Mouse (Mus musculus) midbrain, postnatal 0 days (tissue): ENCODE data around the gene Rras. TPM values are rescaled to one million over a fixed set of nuclear protein-coding genes. Genes with fewer than 3 reads are reported as not detected.

ENCODE experiments used
- ATAC-seq: fragments of 200-750 bp; cut with Nextera tagmentation; 2 replicates; pipeline ENCODE4 v1.8.0; 2017; ENCODE audit warnings: moderate number of reproducible peaks, mild to moderate bottlenecking, moderate TSS enrichment, moderate library complexity; ENCODE audit not compliant: low FRiP score
- DNase-seq: peaks from one replicate; pipeline ENCODE4 v3.0.0-alpha.2; 2015; ENCODE audit warnings: low spot score
- H3K27ac ChIP-seq: fragments of 300-500 bp; sonication (generic); 2 replicates; pipeline ENCODE4 v1.5.1; 2014; ENCODE audit warnings: low read depth, mild to moderate bottlenecking, low read length, mixed read lengths
- H3K27me3 ChIP-seq: fragments of 300-500 bp; sonication (generic); 2 replicates; pipeline ENCODE4 v1.6.1; 2014; ENCODE audit warnings: low read length, control low read depth, mixed read lengths; ENCODE audit not compliant: insufficient read depth
- H3K36me3 ChIP-seq: fragments of 300-500 bp; sonication (generic); 2 replicates; pipeline ENCODE4 v1.6.1; 2014; ENCODE audit warnings: low read length, control low read depth, mixed read lengths; ENCODE audit not compliant: insufficient read depth
- H3K4me1 ChIP-seq: fragments of 300-500 bp; sonication (generic); 2 replicates; pipeline ENCODE4 v1.6.1; 2014; ENCODE audit warnings: mild to moderate bottlenecking, control low read depth, antibody characterized with exemption, low read length, mixed read lengths; ENCODE audit not compliant: insufficient read depth
- H3K4me2 ChIP-seq: fragments of 300-500 bp; sonication (generic); 2 replicates; pipeline ENCODE4 v1.6.1; 2014; ENCODE audit warnings: low read depth, mild to moderate bottlenecking, low read length, mixed read lengths; ENCODE audit not compliant: poor library complexity, severe bottlenecking
- H3K4me3 ChIP-seq: fragments of 300-500 bp; sonication (generic); 2 replicates; pipeline ENCODE4 v1.5.1; 2014; ENCODE audit warnings: low read depth, mild to moderate bottlenecking, low read length, moderate library complexity
- H3K9ac ChIP-seq: fragments of 300-500 bp; sonication (generic); replicated peaks from 2 replicates; pipeline ENCODE4 v1.6.1; 2014; ENCODE audit warnings: mild to moderate bottlenecking, low read length, moderate library complexity, mixed read lengths; ENCODE audit not compliant: poor library complexity, severe bottlenecking
- H3K9me3 ChIP-seq: fragments of 300-500 bp; sonication (generic); 2 replicates; pipeline ENCODE4 v1.6.1; 2016; ENCODE audit warnings: low read length, control low read depth
- CTCF ChIP-seq: IDR thresholded peaks from 2 replicates; pipeline ENCODE4 v1.5.1; 2016; ENCODE audit warnings: antibody characterized with exemption, mild to moderate bottlenecking
- WGBS: fragments of 180-500 bp; shearing (Covaris S2); extraction: QIAGEN DNeasy Blood & Tissue Kit; methylation state at CpG from one replicate; pipeline ENCODE4 v1.1.7; 2014; 5-methylcytosine and 5-hydroxymethylcytosine counted together
- polyA plus RNA-seq: library from polyadenylated mRNA; unstranded; fragments of >200 nt; fragmentation: Nextera tagmentation; extraction: Ambion mirVana; gene quantifications from 2 replicates; pipeline ENCODE4 v1.2.1, GENCODE M21; 2015
- total RNA-seq: library from RNA; depleted of rRNA; stranded (reverse); fragments of >200 nt; gene quantifications from 2 replicates; pipeline ENCODE4 v1.2.3, GENCODE M21; 2014

Gene Rras
- total and polyA plus RNA-seq, 2 experiments from 2014 or later: 7.9 to 14.0 TPM

DNA sequence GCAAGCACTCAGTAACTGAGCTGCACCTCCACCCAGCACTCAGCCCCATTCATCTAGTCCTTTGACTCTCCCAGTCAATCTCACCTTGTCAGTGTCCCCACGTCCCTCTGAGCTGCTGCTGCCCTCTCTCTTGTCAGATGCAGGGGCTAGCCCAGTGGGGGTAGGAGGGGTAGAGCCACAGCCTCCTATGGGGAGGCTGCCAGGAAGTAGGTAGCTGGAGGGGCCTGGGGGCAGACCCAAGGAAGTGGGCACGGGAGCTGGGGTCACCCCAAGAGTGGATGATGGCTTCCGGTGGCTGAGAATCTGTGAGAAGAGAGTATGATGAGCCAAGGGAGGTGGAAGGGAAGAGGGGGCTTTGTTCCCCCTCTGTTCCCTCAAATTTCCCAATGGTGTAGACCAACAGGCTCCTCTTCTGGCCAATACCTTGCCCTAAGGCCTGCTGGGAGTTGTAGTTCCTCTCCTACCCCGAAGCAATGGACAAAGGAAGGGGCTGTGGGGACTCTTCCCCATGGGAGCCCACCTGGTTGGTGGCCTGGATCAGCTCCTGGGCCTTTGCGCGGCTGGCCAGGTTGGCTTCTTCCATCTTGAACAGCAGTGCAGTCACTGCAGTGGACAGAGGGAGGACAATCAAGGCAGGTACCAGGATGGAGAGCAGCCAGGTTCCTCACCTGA lies 12.3 kb upstream of the Rras start:
- TF ChIP-seq CTCF: no peak
- ATAC-seq (no peak; the same call in 1 of the 2 replicates), DNase-seq (no peak)
- peaks cover 88% of the 10 kb centered on the region for H3K36me3 ChIP-seq
- H3K27ac ChIP-seq: no peak overlapping the region
- H3K9ac ChIP-seq: no peak overlapping the region
- H3K4me1 ChIP-seq: no peaks in the 10 kb centered on the region
- no peak overlapping the region for H3K4me3 ChIP-seq
- no peak overlapping the region for H3K4me2 ChIP-seq
- no peaks in the 10 kb centered on the region for H3K9me3 ChIP-seq
- H3K27me3 ChIP-seq: no peaks in the 10 kb centered on the region
- 87% methylated on average over 6 of the region's 6 CpGs for WGBS

GRCm38 (mm10) chr7:45006503-45006902 lies 11.3 kb upstream of the Rras start:
- H3K9me3 ChIP-seq: no peaks in the 10 kb centered on the region
- H3K36me3 ChIP-seq: peaks cover 81% of the 10 kb centered on the region
- 90% methylated on average over 11 of the region's 12 CpGs for WGBS
- H3K4me2 ChIP-seq: no peak overlapping the region
- no peak overlapping the region for H3K9ac ChIP-seq
- no peak for ATAC-seq
- no peak for DNase-seq
- H3K27ac ChIP-seq: no peak overlapping the region
- no peak overlapping the region for H3K4me3 ChIP-seq
- H3K27me3 ChIP-seq: no peaks in the 10 kb centered on the region
- H3K4me1 ChIP-seq: no peaks in the 10 kb centered on the region
- TF ChIP-seq CTCF: no peak

- DNase-seq (no peak), ATAC-seq (no peak)
- H3K4me3 ChIP-seq: no peak overlapping the region
- 96% methylated on average over 29 of the region's 29 CpGs for WGBS
- H3K4me2 ChIP-seq: no peak overlapping the region
- no peak overlapping the region for H3K27ac ChIP-seq
- no peaks in the 10 kb centered on the region for H3K27me3 ChIP-seq
- peaks cover 81% of the 10 kb centered on the region for H3K36me3 ChIP-seq
- H3K9me3 ChIP-seq: no peaks in the 10 kb centered on the region
- TF ChIP-seq CTCF: no peak
- no peak overlapping the region for H3K9ac ChIP-seq
- H3K4me1 ChIP-seq: no peaks in the 10 kb centered on the region
Observed at GRCm38 (mm10) chr7:45007141-45007540, 10.6 kb upstream of the Rras start.

- Histone ChIP-seq H3K4me1 (no peaks in the 10 kb centered on the region), H3K27ac (no peak overlapping the region), H3K4me3 (no peak overlapping the region), H3K9me3 (no peaks in the 10 kb centered on the region), H3K4me2 (no peak overlapping the region), H3K36me3 (peaks cover 83% of the 10 kb centered on the region), H3K27me3 (no peaks in the 10 kb centered on the region), H3K9ac (no peak overlapping the region)
- ATAC-seq: no peak
- no peak for TF ChIP-seq CTCF
- no peak for DNase-seq
- 96% methylated on average over 30 of the region's 30 CpGs for WGBS
Observed at GRCm38 (mm10) chr7:45007846-45008245, 9.9 kb upstream of the Rras start.

DNA sequence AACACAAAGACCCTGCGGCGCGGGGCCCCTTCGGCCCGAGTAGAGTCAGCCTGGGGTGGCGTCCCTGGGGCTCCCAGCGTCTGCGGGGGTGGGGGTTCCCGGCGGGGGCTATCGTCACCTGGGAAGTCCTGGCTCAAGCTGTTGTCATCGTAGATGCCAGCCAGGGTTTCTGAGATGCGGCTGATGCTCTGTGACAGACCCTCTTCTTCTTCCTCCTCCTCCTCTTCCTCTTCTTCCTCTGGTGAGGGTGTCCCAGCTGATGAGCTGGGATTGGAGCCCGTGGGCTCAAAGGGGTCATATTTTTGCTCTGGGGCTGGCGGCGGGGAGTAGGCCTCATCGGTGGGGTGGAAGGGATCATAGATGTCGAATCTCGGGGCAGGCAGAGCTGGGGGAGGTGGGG lies 9.3 kb upstream of the Rras start:
- no peak overlapping the region for H3K27ac ChIP-seq
- no peak for TF ChIP-seq CTCF
- DNase-seq: no peak
- 96% methylated on average over 19 of the region's 19 CpGs for WGBS
- no peaks in the 10 kb centered on the region for H3K27me3 ChIP-seq
- no peak overlapping the region for H3K4me3 ChIP-seq
- H3K9ac ChIP-seq: no peak overlapping the region
- H3K36me3 ChIP-seq: peaks cover 83% of the 10 kb centered on the region
- H3K4me2 ChIP-seq: no peak overlapping the region
- no peaks in the 10 kb centered on the region for H3K4me1 ChIP-seq
- H3K9me3 ChIP-seq: no peaks in the 10 kb centered on the region
- ATAC-seq: no peak

- Histone ChIP-seq H3K9me3 (no peaks in the 10 kb centered on the region), H3K36me3 (peaks cover 54% of the 10 kb centered on the region), H3K27ac (no peak overlapping the region), H3K4me1 (peaks cover 9% of the 10 kb centered on the region; the same call in 1 of the 2 replicates), H3K4me2 (no peak overlapping the region), H3K27me3 (no peaks in the 10 kb centered on the region), H3K9ac (no peak overlapping the region), H3K4me3 (no peak overlapping the region)
- no peak for DNase-seq
- no peak for TF ChIP-seq CTCF
- WGBS: 98% methylated on average over 6 of the region's 6 CpGs
- no peak for ATAC-seq
Observed at GRCm38 (mm10) chr7:45012011-45012410, 5.8 kb upstream of the Rras start.
